Mouse (Mus musculus) embryonic fibroblast, embryonic 13.5 days (primary cell): ENCODE measurements around the gene Nfe2l1.

Experiments
- CTCF ChIP-seq: IDR thresholded peaks from 2 replicates; pipeline ENCODE4 v1.5.1; 2011; ENCODE audit warnings: mild to moderate bottlenecking, control low read depth, low read length, moderate library complexity, borderline replicate concordance; ENCODE audit not compliant: insufficient read depth
- POLR2A ChIP-seq: IDR thresholded peaks from 2 replicates; pipeline ENCODE4 v1.6.1; 2011; ENCODE audit warnings: low read depth, mild to moderate bottlenecking, control low read depth, low read length, moderate library complexity

DNA sequence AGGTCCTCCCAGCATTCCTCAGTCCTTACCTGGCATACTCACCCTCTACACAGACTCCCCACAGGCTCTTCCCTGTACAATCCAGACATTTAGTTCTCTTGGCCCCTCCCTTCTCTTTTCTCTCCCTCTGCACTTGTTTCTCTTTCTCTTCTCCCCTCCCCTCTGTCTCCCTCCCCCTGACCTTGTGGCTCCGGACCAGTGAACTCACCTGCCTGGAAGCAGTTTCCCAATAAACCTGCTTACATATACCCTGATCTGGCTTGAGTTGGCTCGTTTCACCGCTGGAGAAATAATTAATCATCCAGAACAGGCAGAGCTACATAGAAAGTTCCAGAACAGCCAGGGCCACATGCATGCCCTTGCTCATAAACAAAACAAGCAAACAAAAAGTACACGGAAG lies 1.7 kb upstream of the Nfe2l1 start:
- TF ChIP-seq CTCF, result no peak
- no peak for TF ChIP-seq POLR2A
